Mouse (Mus musculus): ENCODE measurements around the gene Wdr89. TPM values are rescaled to one million over a fixed set of nuclear protein-coding genes. Genes with fewer than 3 reads are reported as not detected.
A peak's percentile ranks its signal among the peaks of the same experiment; 100 is the strongest.

The Wdr89 gene
- total RNA-seq, 2 experiments from 2014 or later: 2.1 to 2.7 TPM

GRCm38 (mm10) chr12:75670611-75671010 lies 1.3 kb upstream of the Wdr89 start:
- no peak for DNase-seq (ENCODE audit: low spot score)

DNA sequence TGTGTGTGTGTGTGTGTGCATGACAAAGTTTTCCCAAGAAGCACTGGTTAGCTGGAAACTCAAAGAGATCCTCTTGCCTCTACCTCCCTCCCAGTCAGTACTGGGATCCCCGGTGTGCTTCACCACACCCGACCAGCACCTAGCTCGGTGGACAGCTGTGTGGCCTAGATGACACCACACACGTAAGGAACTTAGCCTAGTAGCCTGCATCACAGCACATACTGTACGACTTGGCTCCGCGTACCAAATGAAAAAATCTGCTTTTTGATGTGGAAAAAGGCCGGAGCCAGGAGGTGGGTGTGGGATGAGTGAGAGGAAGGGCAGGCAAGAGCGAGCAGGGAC lies 450 bp downstream of the Wdr89 start:
- no peak for DNase-seq (ENCODE audit: low spot score)

- DNase-seq (ENCODE audit: low spot score): no peak
These were observed 1.1 kb downstream of the Wdr89 start for GRCm38 (mm10) chr12:75668221-75668620.

- DNase-seq (ENCODE audit: low spot score): no peak
These were observed 2.4 kb downstream of the Wdr89 start for GRCm38 (mm10) chr12:75666939-75667338.

DNA sequence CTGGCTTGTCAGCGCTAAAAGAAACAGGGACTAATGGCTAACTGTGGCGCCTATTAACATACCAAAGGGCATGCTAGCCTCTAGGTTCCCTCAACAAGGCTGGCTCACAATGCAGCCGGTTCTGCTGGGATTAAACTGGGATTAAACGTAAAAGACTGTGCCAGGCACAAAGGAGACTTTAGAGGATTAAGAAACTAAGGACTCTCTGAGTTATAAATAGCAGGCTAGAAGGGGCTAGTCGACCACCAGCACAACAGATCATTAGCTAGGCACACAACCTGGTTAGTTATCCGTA lies 4.9 kb downstream of the Wdr89 start:
- DNase-seq (ENCODE audit: low spot score): no peak

GRCm38 (mm10) chr12:75663646-75664515 lies 5.5 kb downstream of the Wdr89 start:
- DNase-seq (ENCODE audit: low spot score): no peak

GRCm38 (mm10) chr12:75662376-75662775 lies 7.0 kb downstream of the Wdr89 start:
- DNase-seq (ENCODE audit: low spot score): no peak

GRCm38 (mm10) chr12:75658403-75658802 lies 10.9 kb downstream of the Wdr89 start:
- no peak for DNase-seq (ENCODE audit: low spot score)

DNA sequence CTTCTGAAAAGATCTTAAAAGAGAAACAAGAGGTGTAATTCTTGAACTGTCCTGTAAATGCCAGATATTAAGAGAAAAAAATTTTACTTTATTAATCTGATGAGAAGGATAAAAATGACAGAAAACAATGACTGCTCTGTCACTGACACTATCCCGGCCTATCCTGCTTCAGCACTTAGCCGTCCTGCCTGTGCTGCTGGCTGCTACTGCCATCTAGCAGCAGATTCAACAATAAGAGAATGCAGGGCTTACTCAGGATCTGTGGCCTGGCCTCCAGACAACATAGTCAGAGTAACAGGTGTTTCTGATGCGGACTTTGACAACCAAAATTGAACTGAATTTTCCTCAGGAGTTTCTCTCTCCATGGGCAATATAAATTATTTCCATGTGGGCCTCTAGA lies 12.8 kb downstream of the Wdr89 start:
- peak; percentile 14 for DNase-seq (ENCODE audit: low spot score)

DNA sequence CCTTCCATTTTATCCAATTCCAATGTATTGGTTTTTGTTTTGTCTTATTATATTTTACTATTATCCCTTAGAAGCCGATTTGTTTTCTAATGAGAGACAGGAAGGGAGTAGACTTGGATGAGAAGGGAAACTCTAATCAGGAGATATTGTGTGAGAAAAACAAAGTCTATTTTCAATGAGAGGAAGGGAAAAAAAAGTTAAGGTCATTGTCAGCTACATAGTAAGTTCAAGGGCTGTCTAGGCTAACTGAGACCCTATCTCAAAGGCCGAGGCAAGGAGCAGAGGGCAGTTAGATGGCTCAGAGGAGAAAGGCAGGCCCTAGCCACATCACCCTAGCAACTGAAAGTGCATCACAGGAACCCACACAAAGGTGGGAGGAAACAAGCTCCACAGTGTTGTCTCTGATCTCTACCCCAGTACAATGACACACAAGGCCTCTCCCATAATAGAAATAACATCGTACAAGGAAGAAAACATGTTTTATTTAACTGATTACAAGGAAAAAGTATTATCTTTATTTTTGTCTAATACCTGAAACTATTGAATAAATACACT lies 15.0 kb downstream of the Wdr89 start:
- no peak for DNase-seq (ENCODE audit: low spot score)

- no peak for DNase-seq (ENCODE audit: low spot score)
These were observed 19.6 kb downstream of the Wdr89 start for GRCm38 (mm10) chr12:75649706-75650093.

DNA sequence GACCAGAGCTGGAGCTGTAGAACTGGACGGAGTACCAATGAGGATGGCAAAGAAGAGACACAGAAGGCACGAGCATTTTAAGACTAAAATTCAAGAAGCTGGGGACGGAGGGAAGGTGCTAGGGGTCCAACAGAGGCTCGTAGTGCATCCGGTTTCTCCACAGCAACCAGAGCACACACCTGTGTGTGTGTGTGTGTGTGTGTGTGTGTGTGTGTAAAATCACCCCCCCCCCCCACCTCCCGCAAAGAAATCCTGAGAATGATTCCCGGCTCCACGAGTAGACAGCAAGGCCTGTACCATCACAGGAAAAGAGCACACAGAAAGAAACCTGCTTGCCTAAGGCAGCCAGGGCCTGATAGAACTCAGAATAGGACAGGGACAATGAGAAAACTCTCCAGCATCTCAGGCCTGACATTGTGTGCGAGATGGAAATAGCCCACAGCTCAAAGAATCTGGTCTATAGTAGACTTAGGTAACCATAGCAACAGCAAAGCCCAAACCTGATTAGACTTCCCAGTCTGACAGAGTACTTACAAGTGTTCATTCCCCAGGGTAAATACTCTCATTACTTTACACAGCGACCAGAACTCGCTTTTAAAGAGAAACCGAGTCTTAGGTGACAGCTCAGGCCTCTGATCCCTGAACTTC lies 20.2 kb downstream of the Wdr89 start:
- DNase-seq (ENCODE audit: low spot score): no peak

DNA sequence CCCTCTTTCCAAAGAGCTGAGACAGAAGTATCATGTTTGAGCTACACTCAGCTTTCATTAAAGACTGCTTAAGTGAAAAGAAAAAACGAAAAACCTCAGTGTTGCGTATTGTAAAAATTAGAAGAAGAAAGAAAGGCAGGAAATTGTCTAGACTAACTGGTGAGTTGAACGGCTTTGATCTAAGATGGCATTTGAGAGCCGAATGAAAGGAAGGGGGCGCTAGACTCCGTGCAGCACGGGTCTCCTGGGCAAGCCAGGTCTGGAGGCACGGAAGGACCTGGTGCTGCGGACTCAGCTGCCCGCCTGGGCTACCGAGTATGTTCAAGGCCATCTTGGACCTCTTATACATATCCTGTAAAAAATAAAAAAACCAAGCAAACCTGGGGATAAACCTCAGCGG lies 21.1 kb downstream of the Wdr89 start:
- DNase-seq (ENCODE audit: low spot score): no peak

GRCm38 (mm10) chr12:75647663-75648062 lies 21.7 kb downstream of the Wdr89 start:
- DNase-seq (ENCODE audit: low spot score): no peak

DNA sequence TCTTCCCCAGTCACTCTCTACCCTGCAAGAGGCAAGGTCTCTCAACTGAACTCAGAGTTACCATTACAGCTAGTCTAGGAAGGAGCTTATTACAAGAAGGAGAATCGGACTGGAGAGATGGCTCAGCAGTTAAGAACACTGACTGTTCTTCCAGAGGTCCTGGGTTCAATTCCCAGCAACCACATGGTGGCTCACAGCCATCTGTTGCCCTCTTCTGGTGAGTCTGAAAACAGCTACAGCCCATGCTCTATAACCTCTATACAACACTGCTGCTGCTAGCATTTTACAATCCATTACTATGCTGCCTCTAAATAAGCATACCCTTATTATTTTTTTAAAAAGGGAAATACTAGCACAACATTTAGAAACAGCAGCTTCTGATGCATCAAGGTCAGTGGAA lies 23.6 kb downstream of the Wdr89 start:
- no peak for DNase-seq (ENCODE audit: low spot score)

- DNase-seq (ENCODE audit: low spot score): no peak
These were observed 27.6 kb downstream of the Wdr89 start for GRCm38 (mm10) chr12:75641726-75642125.

DNA sequence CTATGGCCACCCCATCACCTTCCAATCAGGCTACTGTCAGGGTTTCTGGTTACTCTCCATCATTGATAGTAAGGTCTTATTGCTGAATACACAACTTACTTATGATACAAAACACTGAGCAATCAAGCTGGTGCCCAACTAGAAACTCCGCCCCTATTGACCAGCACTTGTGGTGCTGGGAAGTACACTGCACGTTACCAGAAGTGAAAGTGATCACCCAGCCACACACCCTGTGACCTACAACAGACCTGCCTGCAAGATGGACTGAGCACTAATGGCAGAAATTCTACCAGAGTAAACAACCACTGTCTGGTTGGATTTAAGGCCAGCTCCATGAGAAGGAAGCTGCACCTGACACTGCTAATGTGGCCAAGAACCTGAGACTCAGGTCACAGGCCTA lies 31.0 kb downstream of the Wdr89 start:
- no peak for DNase-seq (ENCODE audit: low spot score)

DNA sequence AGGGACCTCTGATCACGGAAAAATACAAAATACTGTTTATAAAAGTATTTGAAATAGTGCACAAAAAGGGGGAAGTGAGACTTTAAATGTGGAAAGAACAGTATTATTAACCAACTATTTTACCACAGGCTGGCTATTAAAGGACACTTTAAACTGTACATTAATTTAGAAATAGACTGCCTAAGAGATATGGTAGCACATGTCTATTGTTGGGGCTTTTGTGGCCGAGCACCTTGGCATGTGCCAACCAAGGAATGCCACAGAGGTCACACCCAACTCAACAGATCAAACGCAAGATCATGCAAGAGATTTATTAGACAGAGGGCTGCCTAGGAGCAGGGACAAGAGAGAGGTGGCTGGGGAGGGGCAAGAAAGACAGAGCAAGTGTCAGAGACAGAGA lies 32.2 kb downstream of the Wdr89 start:
- DNase-seq (ENCODE audit: low spot score): no peak

DNA sequence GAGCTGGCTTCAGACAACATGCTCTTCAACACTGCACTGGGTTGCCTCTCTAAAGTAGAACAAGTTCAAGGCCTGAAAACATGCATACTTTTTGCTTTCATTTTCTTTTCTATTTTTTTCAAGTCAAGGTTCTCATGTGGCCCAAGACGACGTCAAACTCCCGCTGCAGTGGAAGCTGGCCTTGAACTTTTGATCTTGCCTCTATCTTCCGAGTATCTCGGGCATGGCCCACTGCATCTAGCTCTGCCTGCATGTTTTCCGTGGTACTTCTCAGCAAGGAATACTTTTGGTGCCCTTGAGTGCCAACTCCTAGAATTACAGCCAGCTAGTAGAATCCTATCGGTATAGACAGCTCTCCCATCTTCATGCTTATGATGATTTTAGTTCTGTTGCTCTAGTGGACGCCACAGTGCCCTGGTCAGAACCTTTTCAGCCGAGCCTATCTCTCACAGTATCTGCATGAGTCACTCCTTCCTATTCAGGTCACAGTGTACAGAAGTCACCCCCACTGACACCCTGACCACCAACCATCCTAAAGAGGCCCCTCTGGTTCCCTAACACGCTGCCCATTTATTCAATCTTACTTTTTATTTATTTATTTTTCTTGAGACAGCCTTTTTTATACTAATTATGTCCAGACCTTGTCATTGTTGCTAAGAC lies 33.4 kb downstream of the Wdr89 start:
- no peak for DNase-seq (ENCODE audit: low spot score)

DNA sequence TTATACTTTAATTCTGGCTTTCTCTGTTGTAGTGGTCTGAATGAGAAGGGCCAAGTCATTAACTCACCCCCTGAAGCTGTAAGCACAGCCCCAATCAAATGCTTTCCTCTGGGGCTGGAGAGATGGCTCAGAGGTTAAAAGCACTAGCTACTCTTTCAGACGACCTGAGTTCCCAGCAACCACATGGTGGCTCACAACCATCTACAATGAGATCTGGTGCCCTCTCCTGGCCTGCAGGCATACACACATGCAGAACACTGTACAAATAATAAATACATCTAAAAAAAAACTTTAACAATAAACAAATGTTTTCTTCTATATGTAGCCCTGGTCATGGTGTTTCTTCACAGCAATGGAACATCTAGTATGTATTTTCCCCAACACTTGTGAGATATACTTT lies 39.7 kb downstream of the Wdr89 start:
- DNase-seq (ENCODE audit: low spot score): no peak

GRCm38 (mm10) chr12:75623292-75623691 lies 46.0 kb downstream of the Wdr89 start:
- DNase-seq (ENCODE audit: low spot score): no peak

GRCm38 (mm10) chr12:75622835-75623234 lies 46.5 kb downstream of the Wdr89 start:
- DNase-seq (ENCODE audit: low spot score): no peak

GRCm38 (mm10) chr12:75616841-75617240 lies 52.5 kb downstream of the Wdr89 start:
- DNase-seq (ENCODE audit: low spot score): no peak
